Mouse (Mus musculus): ENCODE data around the gene Slc36a3. TPM values are rescaled to one million over a fixed set of nuclear protein-coding genes. Genes with fewer than 3 reads are reported as not detected.

Gene Slc36a3
- polyA plus RNA-seq, 1 experiment from 2014 or later, result not detected

DNA sequence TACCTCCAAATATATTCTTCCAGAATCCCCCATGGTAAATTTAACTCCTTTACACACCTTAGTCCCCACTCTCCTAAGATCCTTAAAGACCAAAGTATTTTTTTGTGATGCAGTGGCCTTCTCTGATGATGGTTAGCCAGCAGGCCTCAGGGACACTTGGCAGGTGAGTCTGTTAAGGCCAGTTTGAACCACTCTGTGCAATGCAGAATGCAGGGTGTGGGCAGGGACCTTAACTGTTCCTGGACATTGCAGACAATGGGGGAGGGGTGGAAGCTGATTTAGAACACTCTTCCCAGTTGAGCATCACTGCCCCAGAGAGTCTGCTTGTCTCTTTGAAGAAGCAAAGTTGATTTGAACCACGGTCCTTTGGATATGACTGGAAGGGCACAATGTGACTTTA is 4.7 kb downstream of the Slc36a3 start:
- 84% methylated on average over 1 of the region's 1 CpGs for WGBS

DNA sequence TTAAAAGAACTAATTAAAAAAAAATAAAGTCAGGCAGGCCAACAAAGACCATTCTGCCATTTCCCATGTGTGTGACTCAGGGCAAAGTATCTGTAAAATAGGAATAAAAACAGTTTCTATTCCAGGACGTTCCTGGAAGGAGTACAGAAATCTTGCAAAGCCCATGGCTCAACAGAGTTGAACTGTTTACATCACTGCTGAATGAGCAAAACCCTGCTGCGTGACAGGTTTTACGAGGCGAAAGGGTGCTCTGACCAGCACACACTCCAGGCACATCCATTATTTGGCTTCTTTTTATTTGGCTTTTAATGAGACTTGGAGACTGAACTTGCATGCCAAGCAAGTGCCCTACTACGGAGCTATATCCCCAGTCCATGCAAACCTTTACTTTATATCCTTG is 7.5 kb downstream of the Slc36a3 start:
- no peak for TF ChIP-seq CTCF (IDR thresholded peaks at IDR 0.05; ENCODE audit: low read depth)
- WGBS, result 52% methylated on average over 5 of the region's 5 CpGs
- Histone ChIP-seq H3K36me3 (ENCODE audit: insufficient read depth) (no peaks in the 10 kb centered on the region), H3K9ac (no peak overlapping the region), H3K4me3 (ENCODE audit: low read depth, low read length) (no peak overlapping the region), H3K9me3 (ENCODE audit: low read depth, low read length) (peaks cover 3% of the 10 kb centered on the region; the same call in 1 of the 2 replicates), H3K4me2 (no peak overlapping the region), H3K4me1 (ENCODE audit: insufficient read depth) (no peaks in the 10 kb centered on the region), H3K27ac (ENCODE audit: low read depth) (no peak overlapping the region), H3K27me3 (ENCODE audit: insufficient read depth, low read length) (no peaks in the 10 kb centered on the region)
- no peak for ATAC-seq (ENCODE audit: insufficient read depth)
- no peak for DNase-seq

More for the DNA sequence above, 4.7 kb downstream of the Slc36a3 start:
- Histone ChIP-seq H3K27me3 (ENCODE audit: insufficient read depth, low read length) (no peaks in the 10 kb centered on the region), H3K4me3 (ENCODE audit: low read depth, low read length) (no peak overlapping the region), H3K27ac (ENCODE audit: low read depth) (no peak overlapping the region), H3K9ac (no peak overlapping the region), H3K36me3 (ENCODE audit: insufficient read depth) (no peaks in the 10 kb centered on the region), H3K9me3 (ENCODE audit: low read depth, low read length) (peaks cover 3% of the 10 kb centered on the region; the same call in 1 of the 2 replicates), H3K4me2 (no peak overlapping the region), H3K4me1 (ENCODE audit: insufficient read depth) (no peaks in the 10 kb centered on the region)
- TF ChIP-seq CTCF (IDR thresholded peaks at IDR 0.05; ENCODE audit: low read depth), result no peak
- DNase-seq, result no peak
- ATAC-seq (ENCODE audit: insufficient read depth), result no peak

DNA sequence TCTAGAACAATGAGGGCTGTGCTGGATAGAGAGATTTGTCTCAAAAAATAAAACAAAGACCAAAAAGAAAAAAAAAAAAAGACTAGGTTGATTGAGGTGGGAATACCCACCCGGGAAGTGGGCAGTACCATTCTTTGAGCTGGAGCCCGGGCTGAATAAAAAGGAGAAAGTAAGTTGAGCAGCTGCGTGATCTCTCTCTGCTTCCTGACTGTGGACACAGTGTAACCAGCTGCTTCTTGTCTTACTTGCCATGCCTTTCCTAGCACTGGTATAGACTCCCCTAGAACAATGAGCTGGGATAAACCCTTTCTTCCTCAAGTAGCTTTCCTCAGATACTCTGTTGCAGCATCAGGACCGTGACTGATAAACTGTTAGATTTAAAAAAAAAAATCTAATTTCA is 10.0 kb downstream of the Slc36a3 start:
- whole genome bisulfite sequencing, result 59% methylated on average over 4 of the region's 4 CpGs
- Histone ChIP-seq H3K4me1 (ENCODE audit: insufficient read depth) (no peaks in the 10 kb centered on the region), H3K4me2 (no peak overlapping the region), H3K4me3 (ENCODE audit: low read depth, low read length) (no peak overlapping the region), H3K9me3 (ENCODE audit: low read depth, low read length) (peaks cover 3% of the 10 kb centered on the region; the same call in 1 of the 2 replicates), H3K36me3 (ENCODE audit: insufficient read depth) (no peaks in the 10 kb centered on the region), H3K27ac (ENCODE audit: low read depth) (no peak overlapping the region), H3K27me3 (ENCODE audit: insufficient read depth, low read length) (no peaks in the 10 kb centered on the region), H3K9ac (no peak overlapping the region)
- ATAC-seq (ENCODE audit: insufficient read depth), result no peak
- TF ChIP-seq CTCF (IDR thresholded peaks at IDR 0.05; ENCODE audit: low read depth), result no peak
- no peak for DNase-seq

GRCm38 (mm10) chr11:55137646-55138045 is 13.9 kb downstream of the Slc36a3 start:
- Histone ChIP-seq H3K4me3 (ENCODE audit: low read depth, low read length) (no peak overlapping the region), H3K4me1 (ENCODE audit: insufficient read depth) (no peaks in the 10 kb centered on the region), H3K4me2 (no peak overlapping the region), H3K36me3 (ENCODE audit: insufficient read depth) (no peaks in the 10 kb centered on the region), H3K27ac (ENCODE audit: low read depth) (no peak overlapping the region), H3K27me3 (ENCODE audit: insufficient read depth, low read length) (no peaks in the 10 kb centered on the region), H3K9me3 (ENCODE audit: low read depth, low read length) (no peaks in the 10 kb centered on the region), H3K9ac (no peak overlapping the region)
- DNase-seq (no peak), ATAC-seq (ENCODE audit: insufficient read depth) (no peak)
- TF ChIP-seq CTCF (IDR thresholded peaks at IDR 0.05; ENCODE audit: low read depth), result no peak

GRCm38 (mm10) chr11:55136770-55137547 is 14.5 kb downstream of the Slc36a3 start:
- ATAC-seq (ENCODE audit: insufficient read depth), result no peak

DNA sequence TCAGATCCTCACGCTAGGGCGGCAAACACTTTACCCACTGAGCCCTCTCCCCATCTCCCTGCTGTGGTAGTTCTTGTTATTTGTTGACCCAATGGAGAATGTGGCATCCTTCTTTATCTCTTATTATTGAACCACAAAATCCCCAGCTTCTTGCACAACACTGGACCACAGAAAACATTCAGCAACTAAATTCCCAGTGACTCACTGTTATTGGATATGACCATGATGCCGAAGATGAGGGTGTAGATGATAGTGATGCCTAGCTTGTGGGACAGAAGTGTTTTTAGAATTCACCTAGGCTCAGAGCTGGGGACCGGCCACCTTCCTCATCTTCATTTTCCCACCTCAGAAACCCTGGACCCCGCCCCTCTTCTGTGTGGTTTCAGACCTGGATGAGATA is 16.6 kb downstream of the Slc36a3 start:
- no peak for ATAC-seq (ENCODE audit: insufficient read depth)
- no peaks in the 10 kb centered on the region for H3K9me3 ChIP-seq (ENCODE audit: low read depth, low read length)
- H3K4me1 ChIP-seq (ENCODE audit: insufficient read depth), result no peaks in the 10 kb centered on the region
- 85% methylated on average over 5 of the region's 5 CpGs for WGBS
- H3K4me2 ChIP-seq, result no peak overlapping the region
- DNase-seq, result no peak
- H3K27me3 ChIP-seq (ENCODE audit: insufficient read depth, low read length), result no peaks in the 10 kb centered on the region
- H3K27ac ChIP-seq (ENCODE audit: low read depth), result no peak overlapping the region
- no peak overlapping the region for H3K9ac ChIP-seq
- TF ChIP-seq CTCF (IDR thresholded peaks at IDR 0.05; ENCODE audit: low read depth), result no peak
- no peak overlapping the region for H3K4me3 ChIP-seq (ENCODE audit: low read depth, low read length)
- H3K36me3 ChIP-seq (ENCODE audit: insufficient read depth), result no peaks in the 10 kb centered on the region

More at GRCm38 (mm10) chr11:55136770-55137547, 14.5 kb downstream of the Slc36a3 start:
- WGBS, result 77% methylated on average over 15 of the region's 15 CpGs
- Histone ChIP-seq H3K4me3 (ENCODE audit: low read depth, low read length) (no peak overlapping the region), H3K27me3 (ENCODE audit: insufficient read depth, low read length) (no peaks in the 10 kb centered on the region), H3K4me2 (no peak overlapping the region), H3K36me3 (ENCODE audit: insufficient read depth) (no peaks in the 10 kb centered on the region), H3K9me3 (ENCODE audit: low read depth, low read length) (no peaks in the 10 kb centered on the region), H3K27ac (ENCODE audit: low read depth) (no peak overlapping the region), H3K4me1 (ENCODE audit: insufficient read depth) (no peaks in the 10 kb centered on the region), H3K9ac (no peak overlapping the region)
- no peak for DNase-seq
- TF ChIP-seq CTCF (IDR thresholded peaks at IDR 0.05; ENCODE audit: low read depth), result no peak

DNA sequence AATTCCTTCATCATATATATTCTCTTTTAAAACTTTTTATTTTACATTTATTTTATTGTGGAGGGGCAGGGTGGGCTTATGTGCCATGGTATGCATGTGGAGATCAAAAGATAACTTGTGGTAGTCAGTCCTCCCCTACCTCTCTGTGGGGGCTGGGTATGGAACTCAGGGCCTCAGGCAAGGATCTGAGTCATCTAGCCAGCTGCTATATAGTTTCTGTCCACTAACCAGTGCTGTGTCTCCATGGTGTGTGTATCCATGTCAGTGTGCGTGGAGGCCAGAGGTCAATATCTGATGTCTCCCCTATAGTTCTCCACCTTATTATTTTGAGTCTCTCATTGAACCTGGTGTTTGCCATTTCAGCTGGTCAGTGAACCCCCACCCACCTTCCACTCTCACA is 17.1 kb downstream of the Slc36a3 start:
- H3K9ac ChIP-seq, result no peak overlapping the region
- H3K36me3 ChIP-seq (ENCODE audit: insufficient read depth), result no peaks in the 10 kb centered on the region
- H3K27me3 ChIP-seq (ENCODE audit: insufficient read depth, low read length), result no peaks in the 10 kb centered on the region
- no peak overlapping the region for H3K4me3 ChIP-seq (ENCODE audit: low read depth, low read length)
- no peak overlapping the region for H3K4me2 ChIP-seq
- ATAC-seq (ENCODE audit: insufficient read depth), result no peak
- no peak for DNase-seq
- no peaks in the 10 kb centered on the region for H3K9me3 ChIP-seq (ENCODE audit: low read depth, low read length)
- WGBS, result 90% methylated on average over 1 of the region's 1 CpGs
- TF ChIP-seq CTCF (IDR thresholded peaks at IDR 0.05; ENCODE audit: low read depth), result no peak
- H3K4me1 ChIP-seq (ENCODE audit: insufficient read depth), result no peaks in the 10 kb centered on the region
- no peak overlapping the region for H3K27ac ChIP-seq (ENCODE audit: low read depth)

Measured in lung, embryonic 14.5 days (tissue).